Mouse (Mus musculus) layer of hippocampus, postnatal 10 days (tissue): Measurements from ENCODE around the gene Sgpl1. TPM values are rescaled to one million over a fixed set of nuclear protein-coding genes. Genes with fewer than 3 reads are reported as not detected.
"Not testable (repeated sequence)": the region's sequence is repeated elsewhere in the genome, so short reads cannot be mapped to it uniquely, and the experiment has no call there.

Source experiments
- DNase-seq, 2 experiments: peaks; one replicate each; pipeline ENCODE4 v3.0.0; 2021; ENCODE audit warnings: low spot score in 2 of 2
- total RNA-seq, 2 experiments: library from RNA; stranded (reverse); gene quantifications; 2 replicates each; pipeline ENCODE4 v1.2.3; 2021

The Sgpl1 gene
- total RNA-seq, 2 experiments from 2014 or later = 33.0 to 33.3 TPM

- no peak for DNase-seq
These were observed 8.9 kb upstream of the Sgpl1 start for GRCm38 (mm10) chr10:61156453-61156852.

DNA sequence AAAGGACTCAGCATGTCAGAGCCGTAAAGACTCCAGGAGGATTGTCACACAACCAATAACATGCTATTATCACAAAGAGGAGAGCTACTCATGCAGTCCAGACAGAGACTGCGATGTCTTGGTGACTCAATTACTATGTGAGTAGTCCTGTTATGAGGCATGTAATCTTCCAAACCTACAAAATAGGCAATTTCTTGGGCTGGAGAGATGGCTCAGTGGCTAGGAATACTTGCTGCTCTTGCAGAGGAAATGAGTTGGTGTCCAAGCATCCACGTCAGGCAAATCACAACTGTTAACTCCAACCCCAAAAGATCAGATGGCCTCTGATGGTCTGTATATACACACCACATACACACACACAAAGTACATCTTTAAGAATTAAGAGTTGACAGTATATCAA, 8.1 kb upstream of the Sgpl1 start:
- DNase-seq = no peak

- no peak for DNase-seq
These were observed 4.6 kb upstream of the Sgpl1 start for GRCm38 (mm10) chr10:61152131-61152530.

DNA sequence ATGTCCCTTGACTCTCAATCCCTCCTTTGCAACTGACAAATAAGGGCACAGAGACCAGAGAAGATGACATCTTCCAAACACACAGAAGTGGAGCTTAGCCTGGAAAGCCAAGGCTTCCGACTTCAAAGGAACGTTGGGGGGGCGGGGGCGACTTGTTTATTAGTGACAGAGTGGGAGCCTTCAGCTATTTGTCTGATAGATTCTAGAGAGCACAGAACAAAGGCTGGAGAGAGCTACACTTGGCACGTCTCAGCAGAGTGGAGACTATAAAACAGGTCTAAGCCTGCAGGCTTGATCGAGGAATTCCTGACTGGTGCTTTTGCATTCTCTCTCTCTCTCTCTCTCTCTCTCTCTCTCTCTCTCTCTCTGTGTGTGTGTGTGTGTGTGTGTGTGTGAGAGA, 3.1 kb upstream of the Sgpl1 start:
- DNase-seq = no peak

DNA sequence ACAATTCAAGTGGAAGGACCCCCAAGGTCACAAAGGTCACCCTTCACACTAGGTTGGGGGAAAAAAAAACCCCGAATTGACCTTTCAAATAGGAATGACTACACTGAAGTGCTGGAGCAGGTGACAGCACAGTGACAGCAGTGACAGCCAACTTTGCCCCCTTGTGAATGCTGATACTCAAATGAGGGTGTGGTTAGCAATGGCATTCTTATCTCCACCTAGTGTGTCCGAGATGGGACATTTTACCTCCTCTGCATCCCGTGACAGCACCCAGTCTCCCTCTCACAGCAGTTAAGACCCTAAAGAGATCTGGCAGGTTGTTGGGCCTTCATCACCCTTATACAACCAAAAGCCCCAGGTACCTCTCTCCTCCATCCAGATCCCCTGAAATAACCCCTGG, 2.0 kb upstream of the Sgpl1 start:
- no peak for DNase-seq

- DNase-seq = peak in 1 of 2 experiments; percentile 42
These were observed 721 bp downstream of the Sgpl1 start for GRCm38 (mm10) chr10:61146807-61147156.

GRCm38 (mm10) chr10:61146119-61146806, 1.2 kb downstream of the Sgpl1 start:
- peak; percentile 60 to 68 for DNase-seq

DNA sequence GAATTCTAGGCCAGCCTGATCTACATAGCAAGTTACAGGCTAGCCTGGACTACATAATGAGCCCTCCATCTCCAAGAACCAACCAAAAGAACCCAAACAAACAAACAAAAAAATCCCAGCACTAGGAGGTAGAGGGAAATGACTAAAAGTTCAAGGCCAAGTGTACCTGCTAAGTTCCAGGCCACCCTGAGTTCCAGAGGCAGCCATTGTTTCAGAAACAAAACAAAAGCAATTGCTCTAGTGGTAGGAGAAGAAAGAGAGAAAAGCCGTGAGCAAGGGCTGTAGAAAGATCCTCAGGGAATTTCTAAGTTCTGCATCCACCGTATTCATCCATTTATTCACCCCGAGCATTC, 1.8 kb downstream of the Sgpl1 start:
- DNase-seq = no peak

DNA sequence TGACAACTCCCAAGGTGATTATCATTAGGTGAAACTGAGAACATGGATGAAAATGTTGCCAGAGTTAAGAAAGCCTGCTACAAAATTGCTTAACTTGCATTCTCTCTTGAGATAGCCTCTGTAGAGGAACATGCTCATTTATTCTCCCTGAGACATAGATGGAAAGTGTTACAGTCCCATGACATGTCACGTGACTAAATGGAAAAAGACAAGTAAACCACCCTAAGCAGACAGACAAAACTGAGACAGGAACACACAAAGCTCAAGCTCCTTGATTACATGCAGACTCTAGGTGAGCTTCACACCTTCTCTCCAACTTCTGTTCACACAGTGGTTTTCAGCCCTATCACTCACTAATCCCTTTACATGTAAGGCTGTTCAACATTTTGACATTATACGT, 4.2 kb downstream of the Sgpl1 start:
- no peak for DNase-seq

- DNase-seq = no peak
These were observed 9.9 kb downstream of the Sgpl1 start for GRCm38 (mm10) chr10:61137567-61137966.

DNA sequence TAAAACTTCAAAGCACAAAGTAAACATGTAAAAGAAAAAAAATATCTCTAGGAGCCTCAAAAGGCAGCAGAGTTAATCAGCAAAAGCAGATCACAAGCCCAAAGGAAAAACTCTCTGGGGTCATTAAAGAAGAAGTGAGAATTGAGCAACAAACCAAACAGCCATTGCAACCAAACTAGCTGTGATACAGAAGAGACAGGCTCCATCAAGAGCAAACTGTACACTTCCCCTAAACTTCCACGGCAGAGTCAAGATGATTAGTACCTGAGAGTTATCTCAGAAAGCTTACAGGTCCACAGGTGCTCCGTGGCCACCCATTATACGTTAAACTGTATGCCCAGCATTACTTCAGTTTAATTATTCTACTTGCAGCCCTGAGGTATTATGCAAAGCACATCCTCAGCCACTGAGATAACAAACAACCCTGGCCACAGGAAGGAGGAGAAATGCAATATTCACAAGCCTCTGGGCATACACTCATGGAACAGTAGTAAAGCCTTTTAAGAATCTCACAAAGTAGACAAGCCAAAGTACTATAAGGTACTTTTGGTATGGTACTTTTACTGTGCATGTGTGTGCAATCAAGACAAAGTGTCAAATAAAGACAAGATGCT, 12.2 kb downstream of the Sgpl1 start:
- DNase-seq = no peak

- DNase-seq = no peak
These were observed 13.5 kb downstream of the Sgpl1 start for GRCm38 (mm10) chr10:61134041-61134440.

DNA sequence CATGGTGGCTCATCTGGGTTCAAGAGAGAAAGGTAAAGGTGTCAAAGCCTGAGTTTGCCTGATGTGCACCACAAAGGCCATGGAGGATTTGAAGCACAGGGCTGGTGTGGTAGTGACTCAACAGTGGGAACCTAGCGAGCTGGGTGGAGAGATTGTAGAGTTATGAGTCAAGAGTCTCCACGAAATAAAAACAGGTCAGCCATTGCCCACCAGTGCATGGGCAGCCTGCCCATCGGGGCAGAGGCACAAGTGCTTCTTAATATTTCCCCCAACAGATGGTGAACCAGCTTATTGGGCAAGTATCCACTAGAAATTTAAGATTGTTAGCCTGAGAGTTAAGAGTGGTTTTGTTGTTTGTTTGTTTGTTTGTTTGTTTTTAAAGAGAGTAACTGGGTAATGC, 16.5 kb downstream of the Sgpl1 start:
- no peak for DNase-seq

- no peak for DNase-seq
These were observed 18.7 kb downstream of the Sgpl1 start for GRCm38 (mm10) chr10:61128701-61129365.

GRCm38 (mm10) chr10:61124462-61124861, 23.0 kb downstream of the Sgpl1 start:
- no peak for DNase-seq

GRCm38 (mm10) chr10:61123276-61123913, 24.1 kb downstream of the Sgpl1 start:
- DNase-seq = no peak

GRCm38 (mm10) chr10:61121732-61122131, 25.8 kb downstream of the Sgpl1 start:
- DNase-seq = not testable (repeated sequence)

DNA sequence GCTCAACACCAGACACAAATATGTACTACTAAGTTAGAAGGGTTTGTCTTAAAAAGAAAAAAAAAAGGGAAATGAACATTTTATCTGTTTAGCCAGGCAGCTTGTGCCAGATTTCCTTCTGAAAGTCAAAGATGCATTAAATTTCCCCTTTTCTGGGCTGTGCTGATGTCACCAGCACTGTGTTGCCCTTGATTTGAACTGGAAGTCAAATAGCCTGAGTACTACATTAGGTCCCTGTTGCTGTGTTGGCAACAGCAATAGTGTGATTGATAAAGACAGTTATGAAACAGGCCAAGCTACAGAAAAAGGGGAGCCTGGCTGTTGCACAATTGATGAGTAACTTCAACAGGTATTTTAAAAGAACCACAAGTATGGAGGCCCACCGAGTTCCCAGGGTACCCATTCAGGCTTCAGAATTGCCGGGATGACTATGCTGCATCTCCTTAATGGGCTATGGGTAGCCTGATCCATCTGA, 33.2 kb downstream of the Sgpl1 start:
- DNase-seq = no peak

DNA sequence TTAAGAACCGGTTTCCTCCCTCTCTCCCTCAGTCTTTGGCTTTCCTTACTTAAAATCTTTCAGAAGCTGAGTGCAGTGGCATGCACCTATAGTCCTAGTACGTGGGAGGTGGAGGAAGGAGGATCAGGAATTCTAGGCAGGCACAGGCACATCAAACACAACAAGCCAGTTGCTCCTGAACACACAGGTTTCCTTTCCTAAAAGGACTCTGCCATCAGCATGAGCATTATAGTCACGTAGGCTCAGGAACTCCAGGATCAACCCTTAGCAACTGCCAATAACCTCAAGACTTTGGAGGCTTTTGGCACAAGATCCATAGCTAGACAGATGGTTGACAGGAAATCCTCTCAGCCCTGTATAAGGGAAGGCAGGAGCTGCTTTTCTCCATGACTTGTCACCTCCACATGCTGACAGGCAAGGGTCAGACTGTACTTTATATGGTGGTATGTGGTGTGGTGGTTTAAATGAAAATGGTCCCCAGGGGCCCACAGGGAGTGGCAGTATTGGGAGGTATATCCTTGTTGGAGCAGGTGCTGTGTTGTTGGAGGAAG, 43.9 kb downstream of the Sgpl1 start:
- no peak for DNase-seq

- DNase-seq = no peak
These were observed 55.6 kb downstream of the Sgpl1 start for GRCm38 (mm10) chr10:61091866-61092265.

GRCm38 (mm10) chr10:61089170-61090142, 58.0 kb downstream of the Sgpl1 start, which contains the start of gene Pcbd1:
Gene Pcbd1, plus strand, starts transcription at chr10:61089331.
- peak; percentile 33 to 34 for DNase-seq
